Mouse (Mus musculus) MEL (cell line): ENCODE measurements around the gene Men1. TPM values are rescaled to one million over a fixed set of nuclear protein-coding genes. Genes with fewer than 3 reads are reported as not detected.

Experiments used
- DNase-seq: peaks from one replicate; pipeline ENCODE4 v3.0.0; 2011; ENCODE audit warnings: low read depth, low spot score
- H3K27ac ChIP-seq: 2 replicates; pipeline ENCODE4 v1.5.1; 2012; ENCODE audit warnings: low read depth, mild to moderate bottlenecking, control low read depth, low read length, moderate library complexity; ENCODE audit not compliant: control insufficient read depth
- H3K27me3 ChIP-seq, 2 experiments: fragments of 150-350 bp in 1 of 2; sonication (generic) in 1 of 2; 2 replicates each; pipeline ENCODE4 v1.6.1; 2012; ENCODE audit warnings: low read length in 2 of 2, mild to moderate bottlenecking in 2 of 2, improper control_type of control experiment in 1 of 2, moderate library complexity in 1 of 2; ENCODE audit not compliant: insufficient read depth in 2 of 2, control insufficient read depth in 1 of 2
- H3K36me3 ChIP-seq, 2 experiments: 2 replicates each; pipeline ENCODE4 v1.6.1; 2012 to 2014; ENCODE audit warnings: low read length in 2 of 2, improper control_type of control experiment in 1 of 2, inconsistent platforms in 1 of 2, mild to moderate bottlenecking in 1 of 2; ENCODE audit not compliant: insufficient read depth in 2 of 2, control insufficient read depth in 1 of 2
- H3K4me1 ChIP-seq, 2 experiments: fragments of 150-350 bp in 1 of 2; sonication (generic) in 1 of 2; 2 replicates each; pipeline ENCODE4 v1.6.1; 2012; ENCODE audit warnings: low read length in 2 of 2, improper control_type of control experiment in 1 of 2, mild to moderate bottlenecking in 1 of 2; ENCODE audit not compliant: insufficient read depth in 2 of 2, control insufficient read depth in 1 of 2
- H3K4me3 ChIP-seq, 2 experiments: fragments of 150-350 bp in 1 of 2; sonication (generic) in 1 of 2; 2 replicates each; pipeline ENCODE4 v1.5.1; 2012; ENCODE audit warnings: low read depth in 2 of 2, low read length in 2 of 2, mild to moderate bottlenecking in 2 of 2, moderate library complexity in 2 of 2, control low read depth in 1 of 2, improper control_type of control experiment in 1 of 2; ENCODE audit not compliant: control insufficient read depth in 1 of 2, insufficient read depth in 1 of 2
- H3K79me2 ChIP-seq: 2 replicates; pipeline ENCODE4 v1.6.1; 2012; ENCODE audit warnings: mild to moderate bottlenecking, low read length, moderate library complexity; ENCODE audit not compliant: control insufficient read depth, poor library complexity, insufficient read depth
- H3K9ac ChIP-seq: 2 replicates; pipeline ENCODE4 v1.6.1; 2012; ENCODE audit warnings: low read depth, mild to moderate bottlenecking, control low read depth, low read length, moderate library complexity; ENCODE audit not compliant: control insufficient read depth, poor library complexity, severe bottlenecking
- H3K9me3 ChIP-seq: fragments of 150-350 bp; sonication (generic); replicated peaks from 2 replicates; pipeline ENCODE4 v1.6.1; 2012; ENCODE audit warnings: mild to moderate bottlenecking, low read length, improper control_type of control experiment, moderate library complexity; ENCODE audit not compliant: insufficient read depth
- BHLHE40 ChIP-seq: IDR thresholded peaks from 2 replicates; pipeline ENCODE4 v1.6.1; 2012; ENCODE audit warnings: low read depth, mild to moderate bottlenecking, inconsistent platforms, low read length, improper control_type of control experiment, borderline replicate concordance
- CHD2 ChIP-seq: IDR thresholded peaks from 2 replicates; pipeline ENCODE4 v1.6.1; 2011; ENCODE audit warnings: low read length, improper control_type of control experiment
- ELF1 ChIP-seq: IDR thresholded peaks from 2 replicates; pipeline ENCODE4 v1.6.1; 2014; ENCODE audit warnings: low read depth, mild to moderate bottlenecking, inconsistent platforms, low read length, improper control_type of control experiment, moderate library complexity
- EP300 ChIP-seq, 2 experiments: IDR thresholded peaks; 2 replicates each; pipeline ENCODE4 v1.6.1; 2011; ENCODE audit warnings: improper control_type of control experiment in 2 of 2, low read length in 2 of 2, low read depth in 1 of 2, mild to moderate bottlenecking in 1 of 2
- GABPA ChIP-seq: IDR thresholded peaks from 2 replicates; pipeline ENCODE4 v1.6.1; 2012; ENCODE audit warnings: low read depth, mild to moderate bottlenecking, inconsistent platforms, low read length, improper control_type of control experiment, moderate library complexity
- GATA1 ChIP-seq: IDR thresholded peaks from 2 replicates; pipeline ENCODE4 v1.6.1; 2011; ENCODE audit warnings: low read depth, low read length, improper control_type of control experiment
- HCFC1 ChIP-seq: IDR thresholded peaks from 2 replicates; pipeline ENCODE4 v1.6.1; 2012; ENCODE audit warnings: low read depth, mild to moderate bottlenecking, inconsistent platforms, low read length, improper control_type of control experiment, moderate library complexity
- MAFK ChIP-seq: IDR thresholded peaks from 2 replicates; pipeline ENCODE4 v1.6.1; 2011; ENCODE audit warnings: low read depth, mild to moderate bottlenecking, low read length, improper control_type of control experiment, borderline replicate concordance
- MAX ChIP-seq: IDR thresholded peaks from 2 replicates; pipeline ENCODE4 v1.6.1; 2011; ENCODE audit warnings: low read length, improper control_type of control experiment
- MXI1 ChIP-seq: IDR thresholded peaks from 2 replicates; pipeline ENCODE4 v1.6.1; 2011; ENCODE audit warnings: mild to moderate bottlenecking, low read depth, low read length, improper control_type of control experiment
- MYC ChIP-seq: IDR thresholded peaks from 2 replicates; pipeline ENCODE4 v1.6.1; 2011; ENCODE audit warnings: low read depth, mild to moderate bottlenecking, low read length, improper control_type of control experiment, moderate library complexity
- NELFE ChIP-seq: IDR thresholded peaks from 2 replicates; pipeline ENCODE4 v1.6.1; 2011; ENCODE audit warnings: low read depth, low read length, improper control_type of control experiment
- NRF1 ChIP-seq: IDR thresholded peaks from 2 replicates; pipeline ENCODE4 v1.6.1; 2014; ENCODE audit warnings: low read depth, mild to moderate bottlenecking, inconsistent platforms, low read length, improper control_type of control experiment, moderate library complexity; ENCODE audit not compliant: poor library complexity, insufficient read depth, severe bottlenecking
- POLR2AphosphoS5 ChIP-seq: IDR thresholded peaks from 2 replicates; pipeline ENCODE4 v1.6.1; 2012; ENCODE audit warnings: low read depth, borderline replicate concordance, mild to moderate bottlenecking, inconsistent platforms, low read length, moderate library complexity, mixed read lengths
- RAD21 ChIP-seq: IDR thresholded peaks from 2 replicates; pipeline ENCODE4 v1.6.1; 2011; ENCODE audit warnings: mild to moderate bottlenecking, low read depth, low read length, improper control_type of control experiment
- RCOR1 ChIP-seq: IDR thresholded peaks from 2 replicates; pipeline ENCODE4 v1.6.1; 2012; ENCODE audit warnings: low read depth, mild to moderate bottlenecking, inconsistent platforms, low read length, improper control_type of control experiment
- SMC3 ChIP-seq: IDR thresholded peaks from 2 replicates; pipeline ENCODE4 v1.6.1; 2011; ENCODE audit warnings: low read depth, low read length, improper control_type of control experiment
- TAL1 ChIP-seq: IDR thresholded peaks from 2 replicates; pipeline ENCODE4 v1.6.1; 2012; ENCODE audit warnings: mild to moderate bottlenecking, inconsistent platforms, low read length, moderate library complexity, mixed read lengths
- TCF12 ChIP-seq: IDR thresholded peaks from 2 replicates; pipeline ENCODE4 v1.6.1; 2014; ENCODE audit warnings: low read depth, mild to moderate bottlenecking, inconsistent platforms, low read length, improper control_type of control experiment, moderate library complexity
- USF1 ChIP-seq: IDR thresholded peaks from 2 replicates; pipeline ENCODE4 v1.6.1; 2014; ENCODE audit warnings: low read depth, mild to moderate bottlenecking, inconsistent platforms, low read length, improper control_type of control experiment, moderate library complexity
- USF2 ChIP-seq, 2 experiments: IDR thresholded peaks; 2 replicates each; pipeline ENCODE4 v1.6.1; 2011 to 2012; ENCODE audit warnings: improper control_type of control experiment in 2 of 2, low read length in 2 of 2, borderline replicate concordance in 1 of 2, inconsistent platforms in 1 of 2, low read depth in 1 of 2, mild to moderate bottlenecking in 1 of 2; ENCODE audit not compliant: insufficient read depth in 1 of 2
- ZC3H11A ChIP-seq: IDR thresholded peaks from 2 replicates; pipeline ENCODE4 v1.6.1; 2012; ENCODE audit warnings: low read depth, mild to moderate bottlenecking, inconsistent platforms, low read length, improper control_type of control experiment
- ZKSCAN1 ChIP-seq: IDR thresholded peaks from 2 replicates; pipeline ENCODE4 v1.6.1; 2012; ENCODE audit warnings: low read depth, mild to moderate bottlenecking, inconsistent platforms, low read length, improper control_type of control experiment, moderate library complexity
- ZMIZ1 ChIP-seq: IDR thresholded peaks from 2 replicates; pipeline ENCODE4 v1.6.1; 2012; ENCODE audit warnings: low read depth, mild to moderate bottlenecking, inconsistent platforms, low read length, improper control_type of control experiment, moderate library complexity
- polyA plus RNA-seq, 2 experiments: library from polyadenylated mRNA; stranded (reverse) in 1 of 2; unstranded in 1 of 2; fragments of >175 nt in 1 of 2; fragments of >200 nt in 1 of 2; gene quantifications; 2 replicates each; pipeline versions ENCODE4 v1.2.1 to v1.2.4; 2012; ENCODE audit warnings: low replicate concordance in 2 of 2, low read depth in 1 of 2; ENCODE audit not compliant: insufficient read length in 2 of 2, insufficient read depth in 1 of 2, missing spikeins in 1 of 2
- total RNA-seq: library from RNA; depleted of rRNA; stranded (reverse); fragments of 300-350 nt; gene quantifications from 2 replicates; pipeline ENCODE4 v1.2.3, GENCODE M21; 2012

Gene Men1
- total and polyA plus RNA-seq, 3 experiments: 39.4 to 132 TPM; not detected in 1

GRCm38 (mm10) chr19:6385821-6386220, 51.0 kb downstream of the Men1 start:
- no peak overlapping the region for H3K4me3 ChIP-seq
- H3K27ac ChIP-seq: no peak overlapping the region
- H3K79me2 ChIP-seq: no peaks in the 10 kb centered on the region
- no peaks in the 10 kb centered on the region for H3K27me3 ChIP-seq
- H3K36me3 ChIP-seq: no peaks in the 10 kb centered on the region
- H3K9me3 ChIP-seq: no peaks in the 10 kb centered on the region
- H3K9ac ChIP-seq: no peak overlapping the region
- TF ChIP-seq CHD2 (no peak), SMC3 (no peak), USF2 (IDR thresholded peaks at IDR 0.05; ENCODE audit: borderline replicate concordance in 1 of 2, insufficient read depth in 1 of 2, low read depth in 1 of 2, low read length in 2 of 2) (no peak), MXI1 (no peak), HCFC1 (no peak), MAX (no peak)
- DNase-seq: no peak
- no peaks in the 10 kb centered on the region for H3K4me1 ChIP-seq

- no peaks in the 10 kb centered on the region for H3K9me3 ChIP-seq
- H3K36me3 ChIP-seq: no peaks in the 10 kb centered on the region
- no peak overlapping the region for H3K27ac ChIP-seq
- H3K27me3 ChIP-seq: no peaks in the 10 kb centered on the region
- TF ChIP-seq ZMIZ1 (no peak), NELFE (no peak), NRF1 (no peak), TCF12 (no peak), BHLHE40 (no peak), EP300 (IDR thresholded peaks at IDR 0.05; ENCODE audit: low read depth in 1 of 2, low read length in 2 of 2) (no peak), GATA1 (no peak), RAD21 (no peak), USF1 (no peak), MYC (no peak), MAFK (no peak), GABPA (no peak), ZC3H11A (no peak), RCOR1 (no peak), POLR2AphosphoS5 (no peak), CHD2 (no peak), ELF1 (no peak), TAL1 (no peak), ZKSCAN1 (no peak)
- no peak overlapping the region for H3K9ac ChIP-seq
- no peak overlapping the region for H3K4me3 ChIP-seq
- DNase-seq: no peak
- H3K4me1 ChIP-seq: no peaks in the 10 kb centered on the region
- H3K79me2 ChIP-seq: no peaks in the 10 kb centered on the region
Observed at GRCm38 (mm10) chr19:6386234-6386633, 51.5 kb downstream of the Men1 start.
